Mouse (Mus musculus): ENCODE data around the gene Cdk5.

GRCm38 (mm10) chr5:24426037-24426432 lies 2.7 kb upstream of the Cdk5 start:
- no peak for TF ChIP-seq CTCF (IDR thresholded peaks at IDR 0.05; ENCODE audit: borderline replicate concordance, insufficient read depth, low read length)
- TF ChIP-seq POLR2A (IDR thresholded peaks at IDR 0.05; ENCODE audit: low read depth, low read length): no peak
